In the genomic region with DNA sequence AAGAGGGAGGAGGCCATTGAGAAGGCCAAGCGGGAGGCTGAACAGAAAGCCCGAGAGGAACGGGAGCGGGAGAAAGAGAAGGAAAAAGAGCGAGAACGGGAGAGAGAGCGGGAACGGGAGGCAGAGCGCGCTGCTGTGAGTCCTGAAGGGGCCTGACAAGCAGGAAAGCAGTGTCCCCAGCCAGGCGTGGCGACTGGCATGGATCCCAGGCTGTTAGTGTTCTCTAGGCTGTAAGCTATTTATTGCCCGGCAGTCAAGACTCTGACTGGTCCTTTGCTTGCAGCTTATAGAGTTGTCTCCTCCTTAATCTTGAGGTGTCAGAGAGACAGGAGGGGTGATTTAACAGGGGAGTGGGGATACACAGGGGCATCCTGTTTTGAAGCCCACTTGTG, we compare ENCODE assay signal across 14 mouse cellular contexts. TPM values are rescaled to one million over a fixed set of nuclear protein-coding genes. Genes with fewer than 3 reads are reported as not detected.
DNase-seq lines count a peak whose midpoint lies in the region; ATAC-seq lines count a peak whose summit lies in the region.
"Had no signal": no experiment of that assay in that cellular context is flagged by ENCODE, and none has a peak within 500 bp of the region (broad histone marks: within the 10 kb centered on the region; RNA-seq: fewer than 3 reads in every experiment).

No protein-coding gene starts in this region.

- H3K4me1 ChIP-seq in kidney, embryonic 16.5 days (ENCODE audit: insufficient read depth, low read length): no peaks in the 10 kb centered on the region
- H3K4me1 ChIP-seq in lung, embryonic 16.5 days (replicated peaks; ENCODE audit: control insufficient read depth, insufficient read depth, low read length): peaks cover under 1% of the 10 kb centered on the region
- no peaks in the 10 kb centered on the region for H3K4me1 ChIP-seq in liver, embryonic 11.5 days (replicated peaks; ENCODE audit: control insufficient read depth, insufficient read depth, low read length)
- H3K4me1 ChIP-seq: liver, embryonic 15.5 days had no signal

- no peak overlapping the region for H3K4me2 ChIP-seq in kidney, embryonic 16.5 days (replicated peaks; ENCODE audit: low read depth, low read length)
- H3K4me2 ChIP-seq in lung, embryonic 16.5 days (ENCODE audit: low read depth, low read length): no peak overlapping the region
- no peak overlapping the region for H3K4me2 ChIP-seq in liver, embryonic 11.5 days
- H3K4me2 ChIP-seq: liver, embryonic 15.5 days had no signal

- WGBS in kidney, embryonic 16.5 days: 74% methylated on average over 13 of the region's 13 CpGs
- 75% methylated on average over 13 of the region's 13 CpGs for WGBS in lung, embryonic 16.5 days
- 94% methylated on average over 13 of the region's 13 CpGs for WGBS in liver, embryonic 11.5 days

- peak; percentile 60 for DNase-seq in kidney, adult 11 months
- DNase-seq in gastrocnemius, adult 18-20 months (ENCODE audit: low spot score): peak; percentile 77
- peak; percentile 64 for DNase-seq in gastrocnemius, postnatal 25 days
- DNase-seq in liver, embryonic 11.5 days (ENCODE audit: low spot score): no peak
- no peak for DNase-seq in spleen, postnatal 36 days (ENCODE audit: low spot score in 2 of 2)
- DNase-seq: adrenal gland, postnatal 25 days; forebrain, postnatal 0 days had no signal

- H3K27ac ChIP-seq in kidney, embryonic 16.5 days (ENCODE audit: low read length): no peak overlapping the region
- peak overlapping the region; percentile 50; the same call in 1 of the 2 replicates for H3K27ac ChIP-seq in lung, embryonic 16.5 days (ENCODE audit: low read length)
- no peak overlapping the region for H3K27ac ChIP-seq in liver, embryonic 11.5 days (ENCODE audit: low read depth, low read length)
- H3K27ac ChIP-seq: liver, embryonic 15.5 days had no signal

- no peak for ATAC-seq in kidney, embryonic 16.5 days (ENCODE audit: low FRiP score, low TSS enrichment)
- ATAC-seq in lung, embryonic 16.5 days (ENCODE audit: low read depth): 0 out of 2 replicates have a peak, but pooled peaks have one; percentile 21
- no peak for ATAC-seq in liver, embryonic 11.5 days (replicated peaks; ENCODE audit: low FRiP score)
- ATAC-seq: forebrain, postnatal 0 days; intestine, embryonic 16.5 days had no signal

- no peaks in the 10 kb centered on the region for H3K9me3 ChIP-seq in kidney, embryonic 16.5 days (ENCODE audit: low read length)
- H3K9me3 ChIP-seq in lung, embryonic 16.5 days (ENCODE audit: control insufficient read depth, low read length): no peaks in the 10 kb centered on the region
- H3K9me3 ChIP-seq in liver, embryonic 11.5 days (ENCODE audit: control insufficient read depth, low read length): no peaks in the 10 kb centered on the region
- H3K9me3 ChIP-seq: G1E; liver, embryonic 15.5 days had no signal

- H3K4me3 ChIP-seq in kidney, embryonic 16.5 days (ENCODE audit: low read length): no peak overlapping the region
- H3K4me3 ChIP-seq in lung, embryonic 16.5 days (ENCODE audit: low read length): no peak overlapping the region
- no peak overlapping the region for H3K4me3 ChIP-seq in liver, embryonic 11.5 days (ENCODE audit: low read depth, low read length)
- H3K4me3 ChIP-seq: liver, embryonic 15.5 days had no signal

- no peaks in the 10 kb centered on the region for H3K27me3 ChIP-seq in kidney, embryonic 16.5 days (ENCODE audit: insufficient read depth, low read length)
- H3K27me3 ChIP-seq in lung, embryonic 16.5 days (ENCODE audit: control insufficient read depth, insufficient read depth, low read depth, low read length): no peaks in the 10 kb centered on the region
- no peaks in the 10 kb centered on the region for H3K27me3 ChIP-seq in liver, embryonic 11.5 days (replicated peaks; ENCODE audit: control insufficient read depth, insufficient read depth, low read length)
- H3K27me3 ChIP-seq: liver, embryonic 15.5 days had no signal

- peaks cover 88% of the 10 kb centered on the region for H3K36me3 ChIP-seq in kidney, embryonic 16.5 days (ENCODE audit: insufficient read depth, low read length)
- H3K36me3 ChIP-seq in lung, embryonic 16.5 days (ENCODE audit: control insufficient read depth, insufficient read depth, low read length): peaks cover 71% of the 10 kb centered on the region
- peaks cover 60% of the 10 kb centered on the region for H3K36me3 ChIP-seq in liver, embryonic 11.5 days (ENCODE audit: control insufficient read depth, insufficient read depth, low read length)

- no peak overlapping the region for H3K9ac ChIP-seq in kidney, embryonic 16.5 days (replicated peaks; ENCODE audit: low read length)
- H3K9ac ChIP-seq in lung, embryonic 16.5 days (ENCODE audit: low read length): no peak overlapping the region
- no peak overlapping the region for H3K9ac ChIP-seq in liver, embryonic 11.5 days (ENCODE audit: low read depth, low read length)
- H3K9ac ChIP-seq: forebrain, postnatal 0 days; liver, embryonic 15.5 days had no signal

RNA-seq across cellular contexts. Expression of gene Slc45a1, which starts 35.9 kb away (rescaled TPM):
- 0.12 and 0.17 TPM in 2 replicates for polyA plus RNA-seq in kidney, embryonic 16.5 days (2015; fragmentation: Nextera tagmentation; extraction: Ambion mirVana)
- total RNA-seq in gastrocnemius, adult 18-20 months (2021): not detected
- total RNA-seq in gastrocnemius, postnatal 25 days (2021): not detected
- polyA plus RNA-seq in lung, embryonic 16.5 days (2015; fragmentation: Nextera tagmentation; extraction: Ambion mirVana): 0.14 and 0.15 TPM in 2 replicates
- 0.04 and 0.05 TPM in 2 replicates for polyA plus RNA-seq in liver, embryonic 11.5 days (2014; fragmentation: Nextera tagmentation; extraction: Ambion mirVana)
- total RNA-seq: common myeloid progenitor, adult 5-6 weeks had no signal
- polyA plus RNA-seq: G1E; liver, embryonic 15.5 days; spleen, adult 2 months had no signal

Comparison
In these comparisons a context has a peak if more than half of its experiments do, and no peak if none do; other contexts are left out.
1. DNase-seq: peak in kidney, adult 11 months (single experiment), gastrocnemius, adult 18-20 months (single experiment) and gastrocnemius, postnatal 25 days (single experiment); none in liver, embryonic 11.5 days (single experiment) and spleen, postnatal 36 days (0 of 2).